Mouse (Mus musculus) sigmoid colon, adult 10 weeks (tissue): Measurements from ENCODE around the gene Mdh1b. TPM values are rescaled to one million over a fixed set of nuclear protein-coding genes. Genes with fewer than 3 reads are reported as not detected.

Source experiments
- polyA plus RNA-seq: library from polyadenylated mRNA; stranded (reverse); fragments of 350-450 nt; fragmentation: Illumina TruSeq; extraction: RNeasy Lipid Tissue Mini Kit (QIAGEN cat#74804); gene quantifications from one replicate; pipeline ENCODE4 v1.2.3, GENCODE M21; 2014; ENCODE audit warnings: low read depth, low replicate concordance

Mdh1b gene
- not detected for polyA plus RNA-seq

GRCm38 (mm10) chr1:63730240-63730771 is at the start of gene Mdh1b, which contains the start of gene Fastkd2:
Gene Mdh1b (minus strand): TSS chr1:63730318.
Gene Fastkd2 (plus strand): TSS chr1:63730614.

GRCm38 (mm10) chr1:63769167-63769566 is 39.0 kb upstream of the Mdh1b start, which contains the start of gene 4933402D24Rik:
Gene 4933402D24Rik (minus strand): TSS chr1:63769267.

GRCm38 (mm10) chr1:63686827-63687226 is 43.3 kb downstream of the Mdh1b start, which contains the start of gene Dytn:
Gene Dytn (minus strand): TSS chr1:63686927.

Other genes starting within 250 kb of the Mdh1b start
- gene Gm39653, start 114.3 kb downstream of the Mdh1b start, polyA plus RNA-seq, result not detected
- gene Dytn, start 43.4 kb downstream of the Mdh1b start, polyA plus RNA-seq, result not detected
- gene Fastkd2, start 296 bp upstream of the Mdh1b start, polyA plus RNA-seq, result 67.1 TPM
- not detected for gene 4933402D24Rik, start 38.9 kb upstream of the Mdh1b start, polyA plus RNA-seq